In the genomic region with DNA sequence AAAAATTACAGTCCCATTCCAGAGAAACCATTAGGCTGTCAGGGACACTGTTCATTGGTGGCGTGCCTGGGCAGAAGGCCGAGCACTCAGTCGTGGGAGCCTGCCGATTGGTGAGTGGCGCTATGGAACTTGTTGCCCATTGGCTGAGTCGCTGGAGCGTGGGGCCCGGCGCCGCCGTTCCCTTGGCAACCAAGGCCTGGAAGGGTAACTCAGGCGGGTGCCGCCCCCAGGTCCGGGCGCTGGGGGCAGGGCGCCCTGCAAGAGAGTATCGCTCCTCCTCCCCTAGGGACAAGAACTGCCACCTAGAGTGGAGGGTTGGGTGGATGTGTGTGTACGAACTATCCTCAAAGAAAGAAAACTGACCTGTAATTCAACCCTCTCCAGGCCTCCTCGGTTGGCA, we compare ENCODE assay signal across 8 mouse cellular contexts. TPM values are rescaled to one million over a fixed set of nuclear protein-coding genes. Genes with fewer than 3 reads are reported as not detected.
DNase-seq lines count a peak whose midpoint lies in the region; ATAC-seq and TF ChIP-seq lines count a peak whose summit lies in the region.

No protein-coding gene starts in this region.

- H3K9me3 ChIP-seq in hindbrain, embryonic 13.5 days = no peaks in the 10 kb centered on the region

- under 1% methylated on average over 19 of the region's 19 CpGs for WGBS in hindbrain, embryonic 13.5 days

- H3K4me3 ChIP-seq in hindbrain, embryonic 13.5 days = peak overlapping the region; percentile 37

- peak overlapping the region; percentile 59 for H3K4me2 ChIP-seq in hindbrain, embryonic 13.5 days

- ATAC-seq in Patski = peak; percentile 99
- ATAC-seq in hindbrain, embryonic 13.5 days (ENCODE audit: low FRiP score) = peak; percentile 95

- H3K36me3 ChIP-seq in hindbrain, embryonic 13.5 days = no peaks in the 10 kb centered on the region

- H3K9ac ChIP-seq in hindbrain, embryonic 13.5 days = peak overlapping the region; percentile 43

- POLR2A ChIA-PET in Patski (lab: Charles Lee) = no interaction called here

- H3K27ac ChIP-seq in hindbrain, embryonic 13.5 days = peak overlapping the region; percentile 79

- CTCF ChIA-PET in Patski (lab: Charles Lee) = interaction anchor here (1.5 to 1.7 kb wide), 2 partner anchors 13 to 31 kb away, joined by 3 to 5 read pairs; no protein-coding TSS in a partner anchor

- no peak for TF ChIP-seq CTCF in Patski (IDR thresholded peaks at IDR 0.05)

- in situ Hi-C loops in Patski (cut with MboI; ENCODE audit: low pct_unique_long_range_greater_than_20kb) = no loop called here

- H3K27me3 ChIP-seq in Patski = no peaks in the 10 kb centered on the region
- no peaks in the 10 kb centered on the region for H3K27me3 ChIP-seq in hindbrain, embryonic 13.5 days

- peaks cover 36% of the 10 kb centered on the region for H3K4me1 ChIP-seq in hindbrain, embryonic 13.5 days (replicated peaks)

- DNase-seq in Patski (ENCODE audit: low read depth, low spot score) = no peak
- DNase-seq in cerebellum, postnatal 14 days = peak; percentile 96 to 97
- DNase-seq in frontal cortex, postnatal 14 days (ENCODE audit: low spot score in 2 of 2) = peak; percentile 96 to 97
- peak; percentile 83 to 90 for DNase-seq in layer of hippocampus, postnatal 25 days (ENCODE audit: extremely low spot score in 1 of 2, low spot score in 1 of 2)
- DNase-seq in lung, postnatal 14 days = peak; percentile 95
- DNase-seq in retina, embryonic 14.5 days (ENCODE audit: low spot score) = peak; percentile 97
- peak; percentile 79 to 88 for DNase-seq in thymus, postnatal 36 days

RNA-seq across cellular contexts. Expression of a gene that starts 8.3 kb away (rescaled TPM):
- 19.6 TPM for polyA plus RNA-seq in Patski (2021)
- 16.4 and 16.9 TPM in 2 replicates for polyA plus RNA-seq in hindbrain, embryonic 13.5 days (2015; fragmentation: Nextera tagmentation; extraction: Ambion mirVana)
- 10 to 100 TPM; 16.4 to 19.8 TPM for total RNA-seq in layer of hippocampus, postnatal 25 days (2021)

RNA-seq across cellular contexts. Expression of a gene that starts 8.7 kb away (rescaled TPM):
- polyA plus RNA-seq in Patski (2021) = 2.6 TPM
- polyA plus RNA-seq in hindbrain, embryonic 13.5 days (2015; fragmentation: Nextera tagmentation; extraction: Ambion mirVana) = 20.1 and 21.5 TPM in 2 replicates
- 10 to 100 TPM; 10.7 to 11.6 TPM for total RNA-seq in layer of hippocampus, postnatal 25 days (2021)

RNA-seq across cellular contexts. Expression of a gene that starts 9.3 kb away (rescaled TPM):
- 0.06 TPM for polyA plus RNA-seq in Patski (2021)
- 1.9 and 3.9 TPM in 2 replicates for polyA plus RNA-seq in hindbrain, embryonic 13.5 days (2015; fragmentation: Nextera tagmentation; extraction: Ambion mirVana)
- total RNA-seq in layer of hippocampus, postnatal 25 days (2021) = 1 to 10 TPM; 1.7 to 2.7 TPM

RNA-seq across cellular contexts. Expression of a gene that starts 29.7 kb away (rescaled TPM):
- not detected for polyA plus RNA-seq in Patski (2021)
- polyA plus RNA-seq in hindbrain, embryonic 13.5 days (2015; fragmentation: Nextera tagmentation; extraction: Ambion mirVana) = 28.1 and 34.2 TPM in 2 replicates
- 10 to 100 TPM; 60.6 to 76.6 TPM for total RNA-seq in layer of hippocampus, postnatal 25 days (2021)

RNA-seq across cellular contexts. Expression of a gene that starts 58.3 kb away (rescaled TPM):
- polyA plus RNA-seq in Patski (2021) = not detected
- not detected in 2 replicates for polyA plus RNA-seq in hindbrain, embryonic 13.5 days (2015; fragmentation: Nextera tagmentation; extraction: Ambion mirVana)
- not detected for total RNA-seq in layer of hippocampus, postnatal 25 days (2021)
